16 mouse cellular contexts compared by ENCODE assay signal in genomic region chr17:86248832-86249231, GRCm38 (mm10).
"Had no signal": no experiment of that assay in that cellular context is flagged by ENCODE, and none has a peak within 500 bp of the region (broad histone marks: within the 10 kb centered on the region; RNA-seq: fewer than 3 reads in every experiment).

No protein-coding gene starts in this region.

- H3K27ac ChIP-seq: liver, embryonic 13.5 days; liver, embryonic 15.5 days; lung, embryonic 15.5 days; macrophage; midbrain, embryonic 13.5 days; midbrain, embryonic 15.5 days; neural tube, embryonic 12.5 days; stomach, embryonic 15.5 days; stomach, postnatal 0 days had no signal

- H3K4me2 ChIP-seq: liver, embryonic 13.5 days; liver, embryonic 15.5 days; lung, embryonic 15.5 days; midbrain, embryonic 11.5 days; midbrain, embryonic 13.5 days; midbrain, embryonic 15.5 days; neural tube, embryonic 12.5 days; stomach, embryonic 15.5 days had no signal

- ATAC-seq: liver, postnatal 0 days; midbrain, embryonic 13.5 days; midbrain, embryonic 15.5 days had no signal

- H3K9me3 ChIP-seq: liver, embryonic 13.5 days; liver, embryonic 15.5 days; lung, embryonic 15.5 days; midbrain, embryonic 13.5 days; midbrain, embryonic 15.5 days; neural tube, embryonic 12.5 days; stomach, embryonic 15.5 days had no signal

- H3K27me3 ChIP-seq: liver, embryonic 13.5 days; liver, embryonic 15.5 days; lung, embryonic 15.5 days; midbrain, embryonic 13.5 days; midbrain, embryonic 15.5 days; neural tube, embryonic 12.5 days; stomach, embryonic 15.5 days had no signal

- H3K4me3 ChIP-seq: liver, embryonic 13.5 days; liver, embryonic 15.5 days; lung, embryonic 15.5 days; megakaryocyte, embryonic 14.5 days; midbrain, embryonic 13.5 days; midbrain, embryonic 15.5 days; neural tube, embryonic 12.5 days; stomach, embryonic 15.5 days had no signal

- H3K4me1 ChIP-seq: liver, embryonic 13.5 days; liver, embryonic 15.5 days; neural tube, embryonic 12.5 days; stomach, embryonic 15.5 days had no signal

- H3K36me3 ChIP-seq: liver, embryonic 13.5 days; liver, embryonic 15.5 days; lung, embryonic 15.5 days; midbrain, embryonic 13.5 days; midbrain, embryonic 15.5 days; neural tube, embryonic 12.5 days; stomach, embryonic 15.5 days had no signal

- H3K9ac ChIP-seq: liver, embryonic 13.5 days; liver, embryonic 15.5 days; liver, postnatal 0 days; lung, embryonic 15.5 days; midbrain, embryonic 13.5 days; midbrain, embryonic 15.5 days; neural tube, embryonic 12.5 days; stomach, embryonic 15.5 days had no signal

- DNase-seq: liver, embryonic 13.5 days; liver, postnatal 0 days; right cerebral cortex, postnatal 14 days; thymus, adult 2 months; thymus, postnatal 25 days; thymus, postnatal 4 days had no signal
